Mouse (Mus musculus) liver, embryonic 16.5 days (tissue): ENCODE measurements around the gene Apoa2. TPM values are rescaled to one million over a fixed set of nuclear protein-coding genes. Genes with fewer than 3 reads are reported as not detected.

ENCODE experiments used
- ATAC-seq: fragments of 200-750 bp; cut with Nextera tagmentation; 2 replicates; pipeline ENCODE4 v1.8.0; 2017; ENCODE audit warnings: low read depth, mild to moderate bottlenecking, moderate number of reproducible peaks, moderate library complexity
- H3K27ac ChIP-seq: fragments of 300-500 bp; sonication (generic); 2 replicates; pipeline ENCODE4 v1.5.1; 2014; ENCODE audit warnings: mild to moderate bottlenecking, low read length
- H3K27me3 ChIP-seq: fragments of 300-500 bp; sonication (generic); 2 replicates; pipeline ENCODE4 v1.6.1; 2014; ENCODE audit warnings: low read depth, low read length, mixed read lengths; ENCODE audit not compliant: control insufficient read depth, insufficient read depth
- H3K36me3 ChIP-seq: fragments of 300-500 bp; sonication (generic); 2 replicates; pipeline ENCODE4 v1.6.1; 2014; ENCODE audit warnings: mild to moderate bottlenecking; ENCODE audit not compliant: control insufficient read depth, insufficient read depth
- H3K4me1 ChIP-seq: fragments of 300-500 bp; sonication (generic); 2 replicates; pipeline ENCODE4 v1.6.1; 2014; ENCODE audit warnings: low read depth, low read length, mixed read lengths; ENCODE audit not compliant: control insufficient read depth
- H3K4me2 ChIP-seq: fragments of 300-500 bp; sonication (generic); 2 replicates; pipeline ENCODE4 v1.6.1; 2014; ENCODE audit warnings: low read depth, low read length, mixed read lengths
- H3K4me3 ChIP-seq: fragments of 300-500 bp; sonication (generic); 2 replicates; pipeline ENCODE4 v1.5.1; 2014; ENCODE audit warnings: low read depth, mild to moderate bottlenecking, low read length
- H3K9ac ChIP-seq: fragments of 300-500 bp; sonication (generic); 2 replicates; pipeline ENCODE4 v1.6.1; 2014; ENCODE audit warnings: low read depth, low read length
- H3K9me3 ChIP-seq: fragments of 300-500 bp; sonication (generic); replicated peaks from 2 replicates; pipeline ENCODE4 v1.6.1; 2016; ENCODE audit warnings: low read length; ENCODE audit not compliant: control insufficient read depth
- WGBS: fragments of 180-500 bp; shearing (Covaris S2); extraction: QIAGEN DNeasy Blood & Tissue Kit; methylation state at CpG from one replicate; pipeline ENCODE4 v1.1.7; 2014; ENCODE audit not compliant: insufficient replicate concordance; 5-methylcytosine and 5-hydroxymethylcytosine counted together
- polyA plus RNA-seq: library from polyadenylated mRNA; unstranded; fragments of >200 nt; fragmentation: Nextera tagmentation; extraction: Ambion mirVana; gene quantifications from 2 replicates; pipeline ENCODE4 v1.2.1, GENCODE M21; 2015

Apoa2 gene
- polyA plus RNA-seq, 1 experiment from 2014 or later = 8,864 TPM

DNA sequence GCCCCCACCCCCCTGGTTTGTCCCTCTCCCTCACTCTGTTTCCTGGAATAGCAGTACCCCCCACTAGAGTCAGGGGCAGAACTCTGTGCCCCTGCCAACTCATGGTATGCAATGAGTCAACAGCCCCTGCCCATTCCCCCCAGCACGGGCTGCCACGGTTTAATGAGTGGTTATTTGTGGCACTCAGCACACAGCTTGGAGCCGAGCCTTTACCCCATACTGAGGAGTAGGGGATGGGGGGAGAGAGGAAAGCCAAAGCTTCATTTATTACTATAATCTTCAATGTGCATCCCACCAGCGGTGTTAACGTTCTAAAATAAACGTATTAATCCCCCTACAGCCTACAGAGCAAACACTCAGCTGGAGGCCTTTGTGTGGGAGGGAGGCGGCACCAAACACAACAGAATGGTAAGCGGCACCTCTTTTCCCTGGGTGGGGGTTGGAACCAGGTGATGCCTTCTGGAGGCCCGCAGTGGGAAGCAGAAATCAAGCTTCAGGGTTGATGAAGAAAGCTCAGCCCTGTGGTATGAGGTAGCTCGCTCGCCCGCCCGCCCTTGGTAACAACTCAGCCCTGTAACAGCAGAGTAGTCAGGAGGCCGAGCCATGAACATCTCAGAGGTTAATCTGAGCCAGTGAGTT, 35.3 kb upstream of the Apoa2 start:
- Histone ChIP-seq H3K27me3 (peaks cover 26% of the 10 kb centered on the region), H3K4me3 (no peak overlapping the region), H3K36me3 (no peaks in the 10 kb centered on the region), H3K9me3 (no peaks in the 10 kb centered on the region), H3K4me1 (no peaks in the 10 kb centered on the region), H3K27ac (no peak overlapping the region), H3K4me2 (no peak overlapping the region), H3K9ac (no peak overlapping the region)
- ATAC-seq = no peak
- WGBS = 59% methylated on average over 14 of the region's 14 CpGs

DNA sequence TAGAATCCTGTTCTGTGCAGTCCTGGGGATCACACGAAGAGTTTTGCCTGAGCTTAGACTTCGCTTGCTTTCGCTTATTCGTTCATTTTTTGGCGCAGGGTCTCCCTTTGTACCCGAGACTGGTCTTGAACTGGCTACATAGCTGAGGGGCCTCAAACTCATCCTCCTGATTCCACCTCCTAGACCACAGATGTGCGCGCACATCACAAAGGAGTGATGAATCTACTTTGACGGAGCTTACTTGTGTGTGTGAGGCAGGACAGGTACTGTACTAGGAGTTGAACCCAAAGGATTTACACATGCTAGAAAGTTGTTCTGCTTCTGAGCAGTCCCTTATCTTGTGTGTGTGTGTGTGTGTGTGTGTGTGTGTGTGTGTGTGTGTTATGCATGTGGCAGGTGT, 34.0 kb upstream of the Apoa2 start:
- Histone ChIP-seq H3K9ac (no peak overlapping the region), H3K27ac (no peak overlapping the region), H3K4me3 (no peak overlapping the region), H3K9me3 (no peaks in the 10 kb centered on the region), H3K4me2 (no peak overlapping the region), H3K4me1 (no peaks in the 10 kb centered on the region), H3K36me3 (no peaks in the 10 kb centered on the region), H3K27me3 (peaks cover 39% of the 10 kb centered on the region)
- ATAC-seq = no peak
- WGBS = 89% methylated on average over 9 of the region's 9 CpGs

DNA sequence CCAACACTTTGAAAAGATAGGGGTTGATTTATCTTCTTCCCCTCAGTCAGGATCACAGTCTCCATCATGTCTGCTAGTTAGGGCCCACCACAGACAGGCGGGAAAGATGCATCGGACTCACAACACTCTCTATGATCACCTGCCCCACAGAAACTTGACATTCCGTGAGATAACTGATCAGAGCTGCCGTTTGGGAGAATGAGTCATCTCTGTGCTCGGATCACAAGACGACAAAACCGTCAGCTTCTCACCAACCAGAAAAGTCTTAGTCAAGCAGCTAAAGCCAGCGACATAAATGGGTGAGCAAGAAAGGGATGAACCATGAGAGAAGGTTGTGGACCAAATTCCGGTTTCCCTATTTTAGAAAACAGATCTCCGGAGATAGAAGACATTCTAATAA, 32.6 kb upstream of the Apoa2 start:
- H3K36me3 ChIP-seq = no peaks in the 10 kb centered on the region
- H3K4me1 ChIP-seq = no peaks in the 10 kb centered on the region
- H3K4me3 ChIP-seq = no peak overlapping the region
- no peak overlapping the region for H3K4me2 ChIP-seq
- H3K9me3 ChIP-seq = no peaks in the 10 kb centered on the region
- H3K27me3 ChIP-seq = peaks cover 52% of the 10 kb centered on the region
- H3K9ac ChIP-seq = no peak overlapping the region
- 41% methylated on average over 10 of the region's 10 CpGs for WGBS
- H3K27ac ChIP-seq = no peak overlapping the region
- ATAC-seq = no peak

DNA sequence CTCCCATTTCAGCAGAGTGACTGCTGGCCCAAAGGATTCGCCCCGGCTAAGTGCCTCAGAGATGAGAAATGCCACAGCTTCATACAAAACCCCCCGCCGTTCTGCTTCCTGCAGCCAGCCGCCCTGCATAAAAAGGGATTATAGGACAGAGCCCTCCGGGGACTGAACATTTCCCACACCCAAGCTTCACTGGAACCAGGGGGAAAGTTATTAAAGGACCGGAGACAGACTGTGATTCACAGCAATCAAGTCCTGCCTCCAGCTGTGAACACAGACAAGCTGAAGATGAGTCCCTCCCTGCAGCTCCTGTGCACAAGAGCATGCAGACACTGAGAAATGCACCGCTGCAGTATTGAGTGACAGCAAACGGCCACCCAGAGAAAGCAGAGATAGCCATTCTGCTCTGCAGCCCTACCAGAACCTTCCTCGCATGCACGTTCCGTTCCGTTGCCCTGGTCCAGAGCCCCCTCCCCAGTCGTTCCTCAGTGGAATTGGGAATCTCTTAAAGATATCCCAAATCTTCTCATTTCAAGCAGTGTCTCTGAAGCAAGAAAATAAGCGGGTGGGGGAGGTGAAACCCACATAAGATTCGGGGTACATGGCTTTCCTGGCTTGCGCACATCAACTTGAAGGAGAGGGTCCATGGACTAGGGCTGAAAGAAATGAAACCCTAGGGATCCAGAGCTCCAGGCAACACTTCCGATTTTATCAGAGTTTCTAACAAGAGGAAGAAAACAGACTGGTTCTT, 31.6 kb upstream of the Apoa2 start:
- H3K9me3 ChIP-seq = no peaks in the 10 kb centered on the region
- no peak overlapping the region for H3K27ac ChIP-seq
- H3K36me3 ChIP-seq = no peaks in the 10 kb centered on the region
- 10% methylated on average over 18 of the region's 18 CpGs for WGBS
- no peaks in the 10 kb centered on the region for H3K4me1 ChIP-seq
- H3K4me3 ChIP-seq = no peak overlapping the region
- ATAC-seq = no peak
- H3K9ac ChIP-seq = no peak overlapping the region
- H3K27me3 ChIP-seq = peaks cover 54% of the 10 kb centered on the region
- no peak overlapping the region for H3K4me2 ChIP-seq

DNA sequence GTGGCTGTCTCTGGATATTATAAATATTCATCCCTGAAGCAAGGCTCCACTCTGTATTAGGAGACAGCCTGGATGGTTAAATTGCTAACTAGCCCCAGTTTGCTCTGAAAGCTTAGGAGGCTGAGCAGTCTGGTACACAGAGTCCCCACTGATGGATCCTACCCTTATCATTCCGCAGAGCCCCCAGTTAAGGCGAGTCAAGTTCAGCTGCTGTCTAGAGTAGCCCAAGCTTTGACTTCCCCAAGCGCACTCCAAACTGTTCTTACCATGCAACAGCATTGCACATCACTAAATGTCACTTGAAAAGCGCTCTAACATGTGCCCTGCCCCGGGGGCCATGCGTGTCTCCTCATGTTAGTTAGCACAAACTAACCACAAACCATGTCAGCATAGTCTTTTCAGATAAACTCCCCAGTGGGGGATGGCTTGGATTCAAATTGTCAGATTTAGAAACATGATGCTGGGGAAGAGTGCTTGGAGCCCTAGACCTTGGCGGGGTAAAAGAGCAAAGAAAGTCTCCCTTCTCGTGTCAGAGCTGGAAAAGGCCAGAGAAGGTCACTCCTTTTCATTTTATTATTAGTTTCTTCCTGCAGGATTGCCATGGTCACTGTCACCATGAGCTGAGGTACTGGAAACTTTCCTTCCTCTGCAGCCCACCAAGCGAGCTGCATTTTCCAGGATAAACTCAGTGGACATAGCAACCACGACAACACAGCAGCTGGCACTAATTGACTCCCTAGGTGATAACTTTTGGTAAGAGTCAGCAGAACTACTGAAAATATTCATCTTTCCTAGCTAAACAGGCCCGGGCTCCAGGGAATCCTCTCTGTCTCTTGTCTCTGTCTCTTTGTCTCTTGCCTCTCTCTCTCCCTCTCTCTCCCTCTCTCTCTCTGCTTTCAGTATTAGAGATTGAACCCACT, 30.7 kb upstream of the Apoa2 start:
- H3K27ac ChIP-seq = no peak overlapping the region
- WGBS = 23% methylated on average over 11 of the region's 11 CpGs
- no peaks in the 10 kb centered on the region for H3K36me3 ChIP-seq
- no peak overlapping the region for H3K9ac ChIP-seq
- no peaks in the 10 kb centered on the region for H3K4me1 ChIP-seq
- no peak for ATAC-seq
- peaks cover 54% of the 10 kb centered on the region for H3K27me3 ChIP-seq
- H3K4me3 ChIP-seq = no peak overlapping the region
- no peak overlapping the region for H3K4me2 ChIP-seq
- H3K9me3 ChIP-seq = no peaks in the 10 kb centered on the region

DNA sequence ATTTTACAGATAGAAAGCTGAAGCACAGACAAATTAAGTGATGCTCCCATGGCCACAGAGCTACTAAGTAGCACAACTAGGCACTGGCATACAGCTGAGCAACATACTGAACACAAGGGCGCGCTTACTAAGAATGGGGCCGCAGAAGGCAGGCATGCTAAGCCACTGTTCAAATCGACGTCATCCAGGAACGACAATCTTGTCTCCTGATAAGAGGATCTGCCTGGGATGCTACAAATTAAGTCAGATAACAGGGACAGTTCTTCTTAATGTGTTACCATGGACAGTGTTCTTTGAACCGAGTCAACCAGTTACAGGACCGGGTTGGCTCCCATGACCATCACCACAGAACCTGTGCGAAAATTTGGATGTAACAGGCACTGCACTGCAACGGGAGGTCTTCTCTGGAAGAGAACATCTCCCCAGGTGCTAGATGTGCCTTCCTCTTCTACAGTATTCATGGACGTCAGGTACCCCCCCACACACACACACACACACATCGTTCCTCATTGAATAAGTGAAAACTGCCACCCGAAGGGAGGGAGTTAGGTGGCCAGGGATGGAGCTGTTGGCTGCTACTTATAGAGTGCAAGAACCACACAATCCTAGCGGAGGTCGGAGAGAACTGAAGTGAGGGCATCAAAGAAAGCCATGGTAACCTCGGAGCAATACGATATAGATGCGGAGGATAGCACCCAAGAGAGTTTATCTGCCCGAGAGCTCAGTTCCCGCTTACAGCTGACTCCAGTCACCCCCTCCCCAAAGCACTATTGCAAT, 29.6 kb upstream of the Apoa2 start:
- H3K9ac ChIP-seq = no peak overlapping the region
- H3K4me1 ChIP-seq = no peaks in the 10 kb centered on the region
- no peak for ATAC-seq
- H3K4me2 ChIP-seq = peak overlapping the region; percentile 62
- 10% methylated on average over 20 of the region's 20 CpGs for WGBS
- peaks cover 54% of the 10 kb centered on the region for H3K27me3 ChIP-seq
- H3K4me3 ChIP-seq = peak overlapping the region; percentile 54
- H3K27ac ChIP-seq = no peak overlapping the region
- no peaks in the 10 kb centered on the region for H3K9me3 ChIP-seq
- no peaks in the 10 kb centered on the region for H3K36me3 ChIP-seq

DNA sequence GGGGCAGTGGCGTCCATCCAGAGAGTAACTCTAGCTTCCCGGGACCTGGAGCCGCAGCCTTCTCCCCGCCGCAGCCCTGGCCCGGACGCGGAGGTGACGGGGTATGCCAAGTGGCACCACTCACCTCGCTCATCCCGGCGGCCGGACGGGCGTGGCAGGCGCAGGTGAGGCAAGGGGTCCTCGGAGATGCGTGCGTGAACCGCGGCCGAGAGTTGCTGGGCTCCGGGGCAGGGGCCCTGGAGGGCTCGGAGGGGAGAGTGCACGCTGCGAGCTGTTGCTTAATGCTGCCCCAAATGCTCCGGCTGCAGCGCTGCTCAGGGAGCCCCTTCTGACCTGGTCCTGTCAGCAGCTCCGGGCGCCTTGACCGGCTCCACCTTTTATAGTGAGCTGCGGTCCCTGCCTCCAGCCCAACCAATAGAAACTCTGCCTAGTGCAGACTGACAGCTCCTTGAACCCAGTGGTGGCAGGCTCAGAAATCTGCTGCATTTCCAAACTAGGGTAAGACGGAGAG, 28.9 kb upstream of the Apoa2 start, which contains the start of gene Pcp4l1:
TSS of gene Pcp4l1 (minus strand) at position 382 of the 511 bp plus-strand sequence.
- Histone ChIP-seq H3K9ac (no peak within 1 kb of the TSS; the same call in 1 of the 2 replicates), H3K4me1 (no peaks in the 10 kb centered on the region), H3K4me2 (peak within 1 kb of the TSS; percentile 62), H3K27me3 (peaks cover 54% of the 10 kb centered on the region), H3K27ac (no peak within 1 kb of the TSS), H3K4me3 (peak within 1 kb of the TSS; percentile 54), H3K36me3 (no peaks in the 10 kb centered on the region), H3K9me3 (no peaks in the 10 kb centered on the region)
- under 1% methylated on average over 33 of the region's 33 CpGs for WGBS
- ATAC-seq = peak; percentile 70

DNA sequence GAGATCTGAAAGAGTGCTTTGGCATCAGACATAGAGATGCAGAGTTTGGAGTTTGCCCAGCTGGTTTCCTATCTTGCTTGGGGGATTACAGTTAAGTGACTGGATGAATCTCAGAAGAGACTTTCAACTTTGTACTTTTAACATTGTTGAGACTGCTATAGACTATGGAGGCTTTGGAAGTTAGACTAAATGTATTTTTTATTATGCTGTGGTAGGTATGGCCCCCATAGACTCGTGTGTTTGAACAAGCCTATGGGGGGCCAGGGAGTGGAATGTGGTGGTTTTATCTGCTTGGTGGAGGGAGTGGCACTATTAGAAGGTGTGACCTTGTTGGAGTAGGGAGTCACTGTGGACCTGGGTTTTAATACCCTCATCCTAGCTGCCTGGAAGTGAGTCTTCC, 25.3 kb upstream of the Apoa2 start:
- ATAC-seq = no peak
- Histone ChIP-seq H3K36me3 (no peaks in the 10 kb centered on the region), H3K9me3 (no peaks in the 10 kb centered on the region), H3K27ac (no peak overlapping the region), H3K4me3 (no peak overlapping the region), H3K27me3 (peaks cover 29% of the 10 kb centered on the region), H3K4me1 (no peaks in the 10 kb centered on the region), H3K9ac (no peak overlapping the region), H3K4me2 (no peak overlapping the region)
- WGBS = 35% methylated on average over 1 of the region's 1 CpGs
